ENCODE assay signal across 9 mouse cellular contexts in the genomic region with DNA sequence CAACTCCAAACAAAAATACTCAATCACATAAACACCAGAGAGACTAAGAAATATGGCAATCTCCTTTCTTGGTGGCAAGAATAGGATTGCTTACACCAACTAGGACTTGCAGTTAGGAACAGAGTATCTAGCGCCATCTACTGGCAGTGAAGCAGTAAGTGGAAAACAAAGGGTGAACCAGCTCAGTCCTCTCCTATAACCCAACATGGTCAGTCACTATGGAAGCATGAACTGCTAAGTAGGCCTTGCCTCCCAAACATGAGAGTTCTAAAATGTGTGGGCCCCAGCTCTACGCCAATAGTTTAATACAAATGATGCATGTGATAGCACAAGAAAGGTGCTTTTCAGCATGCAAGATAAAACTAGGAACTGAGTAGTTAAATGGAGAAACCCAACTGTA. TPM values are rescaled to one million over a fixed set of nuclear protein-coding genes. Genes with fewer than 3 reads are reported as not detected.
DNase-seq lines count a peak whose midpoint lies in the region; ATAC-seq lines count a peak whose summit lies in the region.
"Had no signal": no experiment of that assay in that cellular context is flagged by ENCODE, and none has a peak within 500 bp of the region (broad histone marks: within the 10 kb centered on the region; RNA-seq: fewer than 3 reads in every experiment).

No protein-coding gene starts in this region.

- H3K4me2 ChIP-seq in hindbrain, embryonic 15.5 days, result no peak overlapping the region

- H3K27ac ChIP-seq in hindbrain, embryonic 15.5 days (replicated peaks), result peak overlapping the region; percentile 62; the same call in 1 of the 2 replicates
- H3K27ac ChIP-seq in limb, embryonic 10.5 days, result no peak overlapping the region

- peaks cover 30% of the 10 kb centered on the region for H3K4me1 ChIP-seq in hindbrain, embryonic 15.5 days (replicated peaks)
- peaks cover 20% of the 10 kb centered on the region for H3K4me1 ChIP-seq in limb, embryonic 10.5 days

- no peaks in the 10 kb centered on the region for H3K27me3 ChIP-seq in hindbrain, embryonic 15.5 days
- H3K27me3 ChIP-seq in limb, embryonic 10.5 days (ENCODE audit: low read depth, poor library complexity, severe bottlenecking), result no peaks in the 10 kb centered on the region

- no peak for ATAC-seq in hindbrain, embryonic 15.5 days (ENCODE audit: low FRiP score, low read depth)
- ATAC-seq in monocyte, adult 5-6 weeks (replicated peaks; ENCODE audit: insufficient number of reproducible peaks, low FRiP score, low TSS enrichment, poor library complexity, severe bottlenecking), result peak; percentile 48; the same call in 1 of the 2 replicates

- WGBS in hindbrain, embryonic 15.5 days, result 20% methylated on average over 2 of the region's 2 CpGs
- WGBS in limb, embryonic 10.5 days, result 17% methylated on average over 2 of the region's 2 CpGs

- peak; percentile 53 for DNase-seq in ovary, postnatal 14 days (ENCODE audit: low spot score)
- DNase-seq in ovary, postnatal 10 days (ENCODE audit: low spot score), result no peak
- peak; percentile 34 for DNase-seq in adrenal gland, adult 8-10 months
- peak; percentile 75 for DNase-seq in embryo, embryonic 11.5 days (ENCODE audit: low read depth, low spot score)
- DNase-seq in limb, embryonic 10.5 days (ENCODE audit: low spot score), result peak; percentile 53
- peak; percentile 70 for DNase-seq in thymus, postnatal 14 days

- H3K9me3 ChIP-seq in hindbrain, embryonic 15.5 days, result no peaks in the 10 kb centered on the region
- H3K9me3 ChIP-seq in limb, embryonic 10.5 days (replicated peaks), result no peaks in the 10 kb centered on the region

- H3K4me3 ChIP-seq in hindbrain, embryonic 15.5 days, result no peak overlapping the region
- H3K4me3 ChIP-seq in limb, embryonic 10.5 days, result no peak overlapping the region

- H3K36me3 ChIP-seq in hindbrain, embryonic 15.5 days, result peaks cover 38% of the 10 kb centered on the region
- H3K36me3 ChIP-seq in limb, embryonic 10.5 days, result peaks cover 51% of the 10 kb centered on the region

- H3K9ac ChIP-seq in hindbrain, embryonic 15.5 days, result no peak overlapping the region

RNA-seq across cellular contexts. Expression of a gene that starts 1.9 kb away (rescaled TPM):
- 10 to 100 TPM in 2 of 4 experiments, 1 to 10 TPM in 2; 8.5 to 14.1 (median 10.5) TPM for total RNA-seq in adrenal gland, adult 8-10 months (2022)
- 18.5 and 18.7 TPM in 2 replicates for polyA plus RNA-seq in hindbrain, embryonic 15.5 days (2015; fragmentation: Nextera tagmentation; extraction: Ambion mirVana)
- 8.6 and 13.5 TPM in 2 replicates for polyA plus RNA-seq in limb, embryonic 10.5 days (2016; fragmentation: Nextera tagmentation; extraction: Ambion mirVana)
- total RNA-seq in monocyte, adult 5-6 weeks (2017), result 87.4 to 128 TPM (median 90.9 TPM) in 3 replicates

RNA-seq across cellular contexts. Expression of a gene that starts 13.4 kb away (rescaled TPM):
- 10 to 100 TPM; 54.4 to 57.5 (median 55.9) TPM for total RNA-seq in adrenal gland, adult 8-10 months (2022)
- polyA plus RNA-seq in hindbrain, embryonic 15.5 days (2015; fragmentation: Nextera tagmentation; extraction: Ambion mirVana), result 84.6 and 94.0 TPM in 2 replicates
- 129 and 133 TPM in 2 replicates for polyA plus RNA-seq in limb, embryonic 10.5 days (2016; fragmentation: Nextera tagmentation; extraction: Ambion mirVana)
- total RNA-seq in monocyte, adult 5-6 weeks (2017), result 67.2 to 70.2 TPM (median 68.0 TPM) in 3 replicates

RNA-seq across cellular contexts. Expression of a gene that starts 42.9 kb away (rescaled TPM):
- under 1 TPM in 3 of 4 experiments, not detected in 1; 0.15 to 0.86 (median 0.83) TPM for total RNA-seq in adrenal gland, adult 8-10 months (2022)
- 0.76 and 1.00 TPM in 2 replicates for polyA plus RNA-seq in hindbrain, embryonic 15.5 days (2015; fragmentation: Nextera tagmentation; extraction: Ambion mirVana)
- 0.87 and 1.6 TPM in 2 replicates for polyA plus RNA-seq in limb, embryonic 10.5 days (2016; fragmentation: Nextera tagmentation; extraction: Ambion mirVana)
- 0.29 to 0.96 TPM in 2 of 3 replicates, not detected in the other for total RNA-seq in monocyte, adult 5-6 weeks (2017)
- total RNA-seq: gastrocnemius, adult 8-10 months had no signal
